Mouse (Mus musculus) kidney, adult 9 months (tissue): ENCODE results near the gene Ap3d1.

Experiments used
- DNase-seq: peaks from one replicate; pipeline ENCODE4 v3.0.0; 2022

The Ap3d1 gene

GRCm38 (mm10) chr10:80742180-80742978 lies at the start of gene Ap3d1:
TSS of gene Ap3d1 (minus strand) at chr10:80742264.
- DNase-seq, result peak; percentile 100

- DNase-seq, result no peak
Observed at GRCm38 (mm10) chr10:80791476-80792174, 49.6 kb upstream of the Ap3d1 start.

GRCm38 (mm10) chr10:80790761-80791404 lies 48.8 kb upstream of the Ap3d1 start:
- DNase-seq, result no peak

DNA sequence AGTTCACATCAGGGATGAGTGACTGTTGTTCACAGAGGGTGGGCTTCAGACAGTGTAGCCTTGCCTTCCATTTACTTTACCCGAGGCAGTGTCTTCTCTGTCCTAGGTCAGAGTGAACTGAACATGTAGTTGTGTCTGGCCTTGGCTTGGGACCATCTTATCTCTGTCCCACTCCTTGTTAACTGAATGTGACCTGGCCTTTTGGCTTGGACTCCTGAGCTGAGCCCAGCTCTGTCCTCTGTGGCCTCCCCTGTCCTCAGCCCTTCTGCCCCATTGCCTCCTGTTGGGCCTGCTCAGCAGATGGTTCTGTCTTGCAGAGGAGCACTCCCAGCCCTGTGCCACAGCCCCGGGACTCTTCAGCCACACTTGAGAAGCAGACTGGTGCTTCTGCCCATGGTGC lies 45.5 kb upstream of the Ap3d1 start:
- DNase-seq, result no peak

DNA sequence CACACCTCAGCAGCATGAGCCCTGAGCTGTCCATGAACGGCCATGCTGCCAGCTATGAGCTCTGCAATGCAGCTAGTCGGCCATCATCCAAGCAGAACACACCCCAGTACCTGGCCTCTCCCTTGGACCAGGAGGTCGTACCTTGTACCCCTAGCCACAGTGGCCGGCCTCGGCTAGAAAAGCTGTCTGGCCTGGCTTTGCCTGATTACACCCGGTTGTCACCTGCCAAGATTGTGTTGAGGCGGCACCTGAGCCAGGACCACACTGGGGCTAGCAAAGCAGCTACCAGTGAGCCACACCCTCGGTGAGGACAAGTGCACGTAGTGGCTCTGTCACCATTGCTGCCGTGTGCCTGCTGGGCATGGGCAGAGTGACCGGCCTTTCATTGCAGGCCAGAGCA lies 43.9 kb upstream of the Ap3d1 start:
- DNase-seq, result no peak

DNA sequence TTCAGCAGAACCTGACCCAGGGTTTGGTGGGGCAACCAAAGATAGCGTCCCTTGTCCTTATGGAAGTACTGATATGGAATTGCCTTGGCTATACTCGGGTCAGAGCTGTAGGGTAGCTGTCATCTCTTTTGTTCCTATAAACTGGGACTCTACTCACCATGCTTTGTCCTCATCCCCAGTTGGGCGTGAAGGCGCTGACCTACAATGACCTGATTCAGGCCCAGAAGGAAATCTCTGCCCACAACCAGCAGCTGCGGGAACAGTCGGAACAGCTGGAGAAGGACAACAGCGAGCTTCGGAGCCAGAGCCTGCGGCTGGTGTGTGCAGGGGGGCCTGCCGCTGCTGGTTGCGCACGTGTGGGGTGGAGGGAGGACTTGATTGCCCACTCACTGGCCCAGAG lies 42.8 kb upstream of the Ap3d1 start:
- DNase-seq, result no peak

GRCm38 (mm10) chr10:80784302-80784701 lies 42.2 kb upstream of the Ap3d1 start:
- no peak for DNase-seq

DNA sequence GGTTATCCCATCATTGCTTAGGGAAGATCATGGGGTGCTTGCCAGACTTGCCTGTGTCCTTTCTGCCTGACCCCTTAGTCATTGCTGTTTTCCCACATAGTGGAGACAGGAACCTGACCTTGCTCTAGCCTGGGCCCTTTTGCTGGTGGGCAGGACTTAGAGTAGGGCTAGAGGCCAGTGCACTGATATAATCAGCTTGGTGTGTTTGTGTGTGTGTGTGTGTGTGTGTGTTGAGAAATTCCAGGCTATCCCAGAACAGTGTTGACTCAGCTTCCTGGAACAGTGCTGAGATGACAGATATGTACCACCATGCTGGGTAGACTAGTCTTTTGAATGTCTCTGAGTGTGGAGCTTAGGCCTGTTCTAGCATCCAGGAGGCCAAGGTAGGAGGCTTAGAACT lies 37.5 kb upstream of the Ap3d1 start:
- DNase-seq, result no peak

- DNase-seq, result no peak
Observed at GRCm38 (mm10) chr10:80777123-80777522, 35.1 kb upstream of the Ap3d1 start.

DNA sequence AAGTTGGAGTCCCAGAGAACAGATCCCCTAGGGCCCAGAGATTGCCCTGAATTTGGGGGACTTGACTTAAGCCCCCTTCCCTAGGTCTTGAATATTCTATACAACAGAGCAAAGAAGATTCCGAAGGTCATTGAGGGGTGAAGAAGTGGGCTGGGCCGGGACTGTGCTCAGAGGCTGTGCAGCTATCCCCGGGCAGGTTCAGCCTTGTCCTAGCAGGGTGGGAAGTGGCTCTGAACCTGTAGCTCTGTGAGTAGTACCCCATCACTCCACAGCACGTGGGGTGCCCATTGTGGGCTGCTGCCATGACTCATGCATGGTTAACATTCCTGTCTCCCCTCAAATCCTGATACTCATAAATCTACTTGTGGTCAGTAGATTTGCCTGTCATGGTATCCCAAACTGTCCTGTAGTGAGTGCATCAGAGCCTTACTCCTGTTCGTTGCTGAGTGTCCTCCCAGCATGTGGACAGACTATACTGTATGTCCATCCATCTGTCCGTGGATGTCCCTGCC lies 34.4 kb upstream of the Ap3d1 start:
- DNase-seq, result no peak

GRCm38 (mm10) chr10:80775731-80776130 lies 33.7 kb upstream of the Ap3d1 start:
- no peak for DNase-seq

- DNase-seq, result no peak
Observed at GRCm38 (mm10) chr10:80774981-80775380, 32.9 kb upstream of the Ap3d1 start.

GRCm38 (mm10) chr10:80774549-80774948 lies 32.5 kb upstream of the Ap3d1 start:
- peak; percentile 81 for DNase-seq

GRCm38 (mm10) chr10:80773816-80774215 lies 31.8 kb upstream of the Ap3d1 start:
- DNase-seq, result no peak

GRCm38 (mm10) chr10:80768365-80768764 lies 26.3 kb upstream of the Ap3d1 start:
- no peak for DNase-seq

DNA sequence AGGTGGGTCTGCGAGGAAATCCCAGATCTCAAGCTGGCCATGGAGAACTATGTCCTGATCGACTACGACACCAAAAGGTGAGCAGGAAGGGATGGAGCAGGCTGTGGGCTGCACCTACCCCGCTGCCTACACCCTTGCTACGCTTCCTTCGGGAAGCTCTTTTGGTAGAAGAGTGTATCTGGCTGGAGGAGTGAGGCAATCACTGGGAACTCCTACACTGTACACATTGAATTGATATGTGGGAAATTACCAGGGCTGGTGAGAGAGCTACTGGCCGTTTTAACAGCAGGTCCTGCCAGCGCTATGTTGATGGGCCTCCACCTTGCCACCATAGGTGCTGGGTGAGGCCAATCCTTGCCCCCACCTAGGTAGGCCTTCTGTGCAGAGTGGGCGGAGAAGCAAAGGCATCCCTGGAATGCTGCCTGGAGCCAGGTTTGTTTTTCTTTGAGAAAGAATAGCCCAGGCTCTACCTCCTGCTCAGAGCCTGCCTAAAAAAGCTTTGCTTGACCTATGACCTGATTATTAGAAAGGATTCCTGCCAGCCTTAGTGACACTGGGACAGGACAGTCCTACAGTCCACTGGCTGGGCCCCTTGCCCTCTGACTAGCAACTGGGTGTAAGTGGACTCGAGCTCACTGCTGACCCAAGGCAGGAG lies 24.2 kb upstream of the Ap3d1 start:
- DNase-seq, result peak; percentile 55

DNA sequence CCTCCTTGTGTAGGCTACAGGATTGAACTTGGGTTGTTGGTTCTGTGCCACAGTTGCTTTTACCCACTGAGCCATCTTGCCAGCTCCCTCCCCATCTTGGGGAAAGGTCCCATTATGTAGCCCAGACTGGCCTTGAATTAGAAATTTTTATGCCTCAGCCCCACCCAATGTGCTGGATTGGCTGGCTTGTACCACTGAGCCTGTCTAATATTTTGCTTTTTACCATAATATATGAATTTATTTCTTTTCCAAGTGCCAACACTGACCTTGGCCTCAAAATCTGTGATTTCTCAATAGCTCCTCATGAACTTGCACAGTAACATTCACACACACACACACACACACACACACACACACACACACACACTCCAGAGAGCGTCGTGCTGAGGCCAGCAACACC lies 23.7 kb upstream of the Ap3d1 start:
- no peak for DNase-seq

DNA sequence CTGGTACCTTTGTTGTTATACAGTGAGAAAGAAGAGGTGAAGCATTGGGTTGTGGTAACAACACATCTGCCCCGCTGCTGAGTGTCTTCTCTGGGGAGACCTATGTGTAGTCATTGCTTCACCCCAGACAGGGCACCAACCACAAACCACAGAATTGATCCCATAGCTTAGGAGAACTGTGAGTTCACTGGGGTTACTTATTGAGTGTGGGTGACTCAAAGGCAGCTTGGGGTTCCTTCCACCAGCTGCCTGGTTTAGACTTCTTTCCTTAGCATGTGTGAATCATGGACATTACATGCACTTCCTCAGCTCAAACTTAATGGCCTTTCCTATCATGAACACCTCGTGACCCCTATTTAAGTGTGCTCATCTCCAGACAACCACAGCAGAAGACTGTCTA lies 21.4 kb upstream of the Ap3d1 start:
- no peak for DNase-seq

DNA sequence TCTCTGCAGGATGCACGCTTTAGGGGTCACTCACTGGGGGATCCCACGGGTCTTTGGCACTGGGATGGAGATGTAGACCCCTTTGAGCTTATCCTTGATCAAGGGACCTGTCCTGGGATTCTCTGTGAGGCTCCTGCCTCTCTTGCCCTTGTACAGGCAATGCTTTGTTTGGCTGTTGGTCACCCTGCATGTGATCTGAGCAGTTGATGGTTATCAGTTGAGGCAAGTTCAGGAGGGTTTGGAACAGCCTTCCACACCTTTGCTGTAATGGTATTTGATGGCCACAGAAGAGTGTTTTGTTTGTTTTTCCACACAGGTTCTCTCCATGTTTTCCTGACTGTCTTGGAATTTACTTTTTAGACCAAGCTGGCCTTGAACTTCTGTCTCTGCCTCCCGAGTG lies 19.8 kb upstream of the Ap3d1 start:
- DNase-seq, result no peak

DNA sequence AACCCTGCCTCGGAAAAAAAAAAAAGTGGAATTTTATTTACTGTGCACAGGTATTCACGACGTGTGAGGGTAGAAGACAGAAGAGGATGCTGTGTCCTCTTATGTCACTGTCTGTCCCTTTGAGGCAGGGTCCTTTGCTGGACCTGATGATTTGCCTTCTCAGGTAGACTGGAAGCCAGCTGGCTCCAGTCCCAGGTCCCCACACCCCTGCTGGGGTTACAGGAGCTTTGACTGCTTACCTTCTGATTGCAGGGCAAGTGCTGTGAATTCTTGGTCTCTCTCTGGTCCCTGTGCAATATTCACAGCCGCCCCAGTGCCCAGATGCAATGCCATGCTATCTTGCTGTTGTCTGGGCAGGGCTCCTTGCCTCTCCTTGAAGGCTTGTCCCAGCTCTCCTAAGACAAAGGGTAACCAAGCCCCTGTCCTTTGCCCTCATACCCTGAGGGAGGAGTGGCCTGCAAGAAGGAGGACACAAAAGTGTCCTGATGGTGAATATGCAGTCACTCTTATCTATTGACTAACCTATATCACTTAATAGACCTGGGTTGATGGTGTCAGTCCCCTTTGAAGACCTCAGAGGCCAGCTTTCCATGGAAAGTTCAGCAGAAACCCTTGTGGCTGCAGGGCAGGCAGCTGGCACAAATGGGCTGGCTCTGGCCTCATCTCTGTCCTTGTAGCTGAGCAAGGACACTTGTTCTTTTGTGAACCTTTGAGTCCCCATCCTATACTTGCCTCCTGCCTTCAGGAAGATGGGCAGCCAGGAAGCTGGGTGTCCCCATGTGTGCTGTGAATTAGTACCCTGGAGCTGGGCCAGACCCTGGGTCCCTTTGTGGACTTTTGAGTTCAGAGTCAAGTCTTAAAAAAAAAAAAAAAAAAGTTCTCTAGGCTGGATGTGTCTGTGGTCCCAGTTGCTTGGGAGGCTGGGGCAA lies 18.8 kb upstream of the Ap3d1 start:
- peak; percentile 51 for DNase-seq

- no peak for DNase-seq
Observed at GRCm38 (mm10) chr10:80758651-80759050, 16.6 kb upstream of the Ap3d1 start.

GRCm38 (mm10) chr10:80757717-80758116 lies 15.7 kb upstream of the Ap3d1 start:
- DNase-seq, result peak; percentile 87
